Mouse (Mus musculus) 3134 (cell line): ENCODE data around the gene Fcer1g.
A peak's percentile ranks its signal among the peaks of the same experiment; 100 is the strongest.

Experiments
- DNase-seq: peaks from one replicate; pipeline ENCODE4 v3.0.0-alpha.2; 2011; ENCODE audit warnings: low spot score; ENCODE audit not compliant: insufficient read length; ENCODE audit errors: extremely low read depth

Gene Fcer1g

GRCm38 (mm10) chr1:171265971-171266744 is 32.0 kb upstream of the Fcer1g start:
- DNase-seq: no peak

- DNase-seq: no peak
Observed at GRCm38 (mm10) chr1:171263666-171264461, 29.7 kb upstream of the Fcer1g start.

- DNase-seq: peak; percentile 68
Observed at GRCm38 (mm10) chr1:171263185-171263611, 29.0 kb upstream of the Fcer1g start.

GRCm38 (mm10) chr1:171262594-171263130 is 28.5 kb upstream of the Fcer1g start:
- peak; percentile 61 for DNase-seq

GRCm38 (mm10) chr1:171260316-171260715 is 26.2 kb upstream of the Fcer1g start:
- no peak for DNase-seq

GRCm38 (mm10) chr1:171258921-171259320 is 24.8 kb upstream of the Fcer1g start:
- peak; percentile 77 for DNase-seq

- no peak for DNase-seq
Observed at GRCm38 (mm10) chr1:171257781-171258180, 23.6 kb upstream of the Fcer1g start.

- DNase-seq: peak; percentile 31
Observed at GRCm38 (mm10) chr1:171256937-171257548, 22.9 kb upstream of the Fcer1g start.

GRCm38 (mm10) chr1:171256095-171256818 is 22.1 kb upstream of the Fcer1g start:
- DNase-seq: no peak

- no peak for DNase-seq
Observed at GRCm38 (mm10) chr1:171252415-171252814, 18.2 kb upstream of the Fcer1g start.

GRCm38 (mm10) chr1:171251594-171252324 is 17.6 kb upstream of the Fcer1g start:
- DNase-seq: no peak

- no peak for DNase-seq
Observed at GRCm38 (mm10) chr1:171250680-171251593, 16.8 kb upstream of the Fcer1g start, which contains the start of gene Ndufs2. TSS of gene Ndufs2 (minus strand) at chr1:171251388.

GRCm38 (mm10) chr1:171249913-171250600 is 15.9 kb upstream of the Fcer1g start, which contains the start of gene Adamts4:
TSS of gene Adamts4 (plus strand) at chr1:171250421.
- DNase-seq: peak; percentile 68

GRCm38 (mm10) chr1:171248386-171249226 is 14.4 kb upstream of the Fcer1g start:
- DNase-seq: no peak

GRCm38 (mm10) chr1:171247916-171248315 is 13.8 kb upstream of the Fcer1g start:
- DNase-seq: no peak

GRCm38 (mm10) chr1:171247453-171247841 is 13.3 kb upstream of the Fcer1g start:
- DNase-seq: no peak
